Mouse (Mus musculus) midbrain, postnatal 0 days (tissue): ENCODE measurements around the gene Ace3. TPM values are rescaled to one million over a fixed set of nuclear protein-coding genes. Genes with fewer than 3 reads are reported as not detected.

ENCODE experiments used
- ATAC-seq: fragments of 200-750 bp; cut with Nextera tagmentation; 2 replicates; pipeline ENCODE4 v1.8.0; 2017; ENCODE audit warnings: moderate number of reproducible peaks, mild to moderate bottlenecking, moderate TSS enrichment, moderate library complexity; ENCODE audit not compliant: low FRiP score
- DNase-seq: peaks from one replicate; pipeline ENCODE4 v3.0.0-alpha.2; 2015; ENCODE audit warnings: low spot score
- H3K27ac ChIP-seq: fragments of 300-500 bp; sonication (generic); 2 replicates; pipeline ENCODE4 v1.5.1; 2014; ENCODE audit warnings: low read depth, mild to moderate bottlenecking, low read length, mixed read lengths
- H3K27me3 ChIP-seq: fragments of 300-500 bp; sonication (generic); 2 replicates; pipeline ENCODE4 v1.6.1; 2014; ENCODE audit warnings: low read length, control low read depth, mixed read lengths; ENCODE audit not compliant: insufficient read depth
- H3K36me3 ChIP-seq: fragments of 300-500 bp; sonication (generic); 2 replicates; pipeline ENCODE4 v1.6.1; 2014; ENCODE audit warnings: low read length, control low read depth, mixed read lengths; ENCODE audit not compliant: insufficient read depth
- H3K4me1 ChIP-seq: fragments of 300-500 bp; sonication (generic); 2 replicates; pipeline ENCODE4 v1.6.1; 2014; ENCODE audit warnings: mild to moderate bottlenecking, control low read depth, antibody characterized with exemption, low read length, mixed read lengths; ENCODE audit not compliant: insufficient read depth
- H3K4me2 ChIP-seq: fragments of 300-500 bp; sonication (generic); 2 replicates; pipeline ENCODE4 v1.6.1; 2014; ENCODE audit warnings: low read depth, mild to moderate bottlenecking, low read length, mixed read lengths; ENCODE audit not compliant: poor library complexity, severe bottlenecking
- H3K4me3 ChIP-seq: fragments of 300-500 bp; sonication (generic); 2 replicates; pipeline ENCODE4 v1.5.1; 2014; ENCODE audit warnings: low read depth, mild to moderate bottlenecking, low read length, moderate library complexity
- H3K9ac ChIP-seq: fragments of 300-500 bp; sonication (generic); replicated peaks from 2 replicates; pipeline ENCODE4 v1.6.1; 2014; ENCODE audit warnings: mild to moderate bottlenecking, low read length, moderate library complexity, mixed read lengths; ENCODE audit not compliant: poor library complexity, severe bottlenecking
- H3K9me3 ChIP-seq: fragments of 300-500 bp; sonication (generic); 2 replicates; pipeline ENCODE4 v1.6.1; 2016; ENCODE audit warnings: low read length, control low read depth
- CTCF ChIP-seq: IDR thresholded peaks from 2 replicates; pipeline ENCODE4 v1.5.1; 2016; ENCODE audit warnings: antibody characterized with exemption, mild to moderate bottlenecking
- WGBS: fragments of 180-500 bp; shearing (Covaris S2); extraction: QIAGEN DNeasy Blood & Tissue Kit; methylation state at CpG from one replicate; pipeline ENCODE4 v1.1.7; 2014; 5-methylcytosine and 5-hydroxymethylcytosine counted together
- polyA plus RNA-seq: library from polyadenylated mRNA; unstranded; fragments of >200 nt; fragmentation: Nextera tagmentation; extraction: Ambion mirVana; gene quantifications from 2 replicates; pipeline ENCODE4 v1.2.1, GENCODE M21; 2015
- total RNA-seq: library from RNA; depleted of rRNA; stranded (reverse); fragments of >200 nt; gene quantifications from 2 replicates; pipeline ENCODE4 v1.2.3, GENCODE M21; 2014

The Ace3 gene
- total and polyA plus RNA-seq, 2 experiments from 2014 or later = not detected

GRCm38 (mm10) chr11:105959355-105959754 lies 35.1 kb upstream of the Ace3 start:
- no peaks in the 10 kb centered on the region for H3K36me3 ChIP-seq
- WGBS = 41% methylated on average over 17 of the region's 17 CpGs
- H3K4me1 ChIP-seq = no peaks in the 10 kb centered on the region
- no peak overlapping the region for H3K9ac ChIP-seq
- ATAC-seq (no peak), DNase-seq (peak; percentile 75)
- H3K4me2 ChIP-seq = no peak overlapping the region
- TF ChIP-seq CTCF = no peak
- H3K27ac ChIP-seq = no peak overlapping the region
- no peaks in the 10 kb centered on the region for H3K9me3 ChIP-seq
- no peaks in the 10 kb centered on the region for H3K27me3 ChIP-seq
- H3K4me3 ChIP-seq = no peak overlapping the region

GRCm38 (mm10) chr11:105964691-105965090 lies 29.8 kb upstream of the Ace3 start:
- ATAC-seq (no peak), DNase-seq (no peak)
- no peaks in the 10 kb centered on the region for H3K36me3 ChIP-seq
- H3K9me3 ChIP-seq = no peaks in the 10 kb centered on the region
- no peak overlapping the region for H3K9ac ChIP-seq
- no peak overlapping the region for H3K4me3 ChIP-seq
- 65% methylated on average over 5 of the region's 5 CpGs for WGBS
- H3K4me2 ChIP-seq = no peak overlapping the region
- H3K27ac ChIP-seq = no peak overlapping the region
- TF ChIP-seq CTCF = peak; percentile 31; the same call in 1 of the 2 replicates
- no peaks in the 10 kb centered on the region; the same call in 1 of the 2 replicates for H3K27me3 ChIP-seq
- H3K4me1 ChIP-seq = peaks cover 10% of the 10 kb centered on the region; the same call in 1 of the 2 replicates

- 69% methylated on average over 4 of the region's 4 CpGs for WGBS
- no peak overlapping the region for H3K4me2 ChIP-seq
- no peak overlapping the region for H3K9ac ChIP-seq
- no peak overlapping the region for H3K4me3 ChIP-seq
- no peaks in the 10 kb centered on the region for H3K9me3 ChIP-seq
- DNase-seq (no peak), ATAC-seq (no peak)
- H3K36me3 ChIP-seq = no peaks in the 10 kb centered on the region
- no peak for TF ChIP-seq CTCF
- peaks cover 10% of the 10 kb centered on the region; the same call in 1 of the 2 replicates for H3K4me1 ChIP-seq
- no peak overlapping the region for H3K27ac ChIP-seq
- H3K27me3 ChIP-seq = no peaks in the 10 kb centered on the region; the same call in 1 of the 2 replicates
Observed at GRCm38 (mm10) chr11:105966288-105966687, 28.2 kb upstream of the Ace3 start.

- peaks cover 10% of the 10 kb centered on the region; the same call in 1 of the 2 replicates for H3K4me1 ChIP-seq
- H3K4me3 ChIP-seq = peak within 1 kb of the TSS; percentile 62
- TF ChIP-seq CTCF = no peak
- DNase-seq = peak; percentile 51
- H3K27ac ChIP-seq = no peak within 1 kb of the TSS; the same call in 1 of the 2 replicates
- no peaks in the 10 kb centered on the region; the same call in 1 of the 2 replicates for H3K27me3 ChIP-seq
- no peaks in the 10 kb centered on the region for H3K9me3 ChIP-seq
- WGBS = under 1% methylated on average over 73 of the region's 76 CpGs
- no peaks in the 10 kb centered on the region for H3K36me3 ChIP-seq
- peak; percentile 78 for ATAC-seq
- peak within 1 kb of the TSS; percentile 72 for H3K9ac ChIP-seq
- H3K4me2 ChIP-seq = peak within 1 kb of the TSS; percentile 96
Observed at GRCm38 (mm10) chr11:105967741-105968574, 26.5 kb upstream of the Ace3 start, which contains the start of gene Ace. TSS of gene Ace (plus strand) at chr11:105967945.

- peak overlapping the region; percentile 62; the same call in 1 of the 2 replicates for H3K4me3 ChIP-seq
- TF ChIP-seq CTCF = no peak
- H3K4me2 ChIP-seq = peak overlapping the region; percentile 96
- H3K27me3 ChIP-seq = no peaks in the 10 kb centered on the region; the same call in 1 of the 2 replicates
- peaks cover 10% of the 10 kb centered on the region; the same call in 1 of the 2 replicates for H3K4me1 ChIP-seq
- no peaks in the 10 kb centered on the region for H3K36me3 ChIP-seq
- DNase-seq = no peak
- 45% methylated on average over 10 of the region's 10 CpGs for WGBS
- no peak overlapping the region for H3K27ac ChIP-seq
- H3K9ac ChIP-seq = peak overlapping the region; percentile 72
- no peak for ATAC-seq
- no peaks in the 10 kb centered on the region for H3K9me3 ChIP-seq
Observed at GRCm38 (mm10) chr11:105968948-105969347, 25.5 kb upstream of the Ace3 start.

GRCm38 (mm10) chr11:105969516-105969915 lies 25.0 kb upstream of the Ace3 start:
- Histone ChIP-seq H3K27me3 (no peaks in the 10 kb centered on the region; the same call in 1 of the 2 replicates), H3K4me2 (no peak overlapping the region), H3K9me3 (no peaks in the 10 kb centered on the region), H3K4me1 (peaks cover 10% of the 10 kb centered on the region; the same call in 1 of the 2 replicates), H3K9ac (no peak overlapping the region), H3K36me3 (no peaks in the 10 kb centered on the region), H3K27ac (no peak overlapping the region), H3K4me3 (no peak overlapping the region)
- DNase-seq (peak; percentile 30), ATAC-seq (no peak)
- TF ChIP-seq CTCF = peak; percentile 70
- 65% methylated on average over 1 of the region's 1 CpGs for WGBS
